Mouse (Mus musculus): ENCODE data around the gene Tars2. TPM values are rescaled to one million over a fixed set of nuclear protein-coding genes. Genes with fewer than 3 reads are reported as not detected.

Tars2 gene
- polyA plus RNA-seq, 1 experiment, result 1.7 TPM

DNA sequence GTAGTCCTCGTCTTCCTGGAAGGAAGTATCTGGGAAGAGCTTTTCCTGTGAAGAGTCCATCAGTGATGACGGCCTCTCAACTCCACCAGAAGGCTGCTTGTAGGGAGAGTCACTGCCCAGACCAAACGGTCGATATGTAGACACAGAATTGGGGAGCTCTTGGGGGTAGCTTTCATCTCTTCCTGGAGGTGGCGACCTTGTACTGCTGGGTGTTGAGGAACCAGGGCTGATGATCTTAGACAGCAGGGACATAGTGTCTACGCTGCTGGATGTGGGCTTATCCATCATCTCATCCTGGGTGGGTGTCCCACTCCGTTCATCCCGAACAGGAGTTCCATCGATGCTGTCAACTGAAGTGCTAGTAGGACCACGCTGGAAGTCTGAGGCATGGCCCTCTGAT is 5.5 kb upstream of the Tars2 start:
- Histone ChIP-seq H3K4me1 (ENCODE audit: control insufficient read depth) (no peaks in the 10 kb centered on the region; the same call in 1 of the 2 replicates), H3K27me3 (ENCODE audit: control insufficient read depth) (no peaks in the 10 kb centered on the region), H3K36me3 (ENCODE audit: control insufficient read depth) (peaks cover 66% of the 10 kb centered on the region), H3K9me3 (ENCODE audit: control insufficient read depth, low read length) (no peaks in the 10 kb centered on the region), H3K4me3 (replicated peaks) (no peak overlapping the region)
- TF ChIP-seq GATA1 (IDR thresholded peaks at IDR 0.05; ENCODE audit: low read length) (no peak), TAL1 (IDR thresholded peaks at IDR 0.05; ENCODE audit: low read length) (no peak)

GRCm38 (mm10) chr3:95763811-95764210 is 3.8 kb upstream of the Tars2 start:
- no peak overlapping the region for H3K4me3 ChIP-seq (replicated peaks)
- H3K27me3 ChIP-seq (ENCODE audit: control insufficient read depth), result no peaks in the 10 kb centered on the region
- no peaks in the 10 kb centered on the region for H3K9me3 ChIP-seq (ENCODE audit: control insufficient read depth, low read length)
- no peak for TF ChIP-seq TAL1 (IDR thresholded peaks at IDR 0.05; ENCODE audit: low read length)
- no peak for TF ChIP-seq GATA1 (IDR thresholded peaks at IDR 0.05; ENCODE audit: low read length)
- H3K36me3 ChIP-seq (ENCODE audit: control insufficient read depth), result peaks cover 51% of the 10 kb centered on the region
- no peaks in the 10 kb centered on the region; the same call in 1 of the 2 replicates for H3K4me1 ChIP-seq (ENCODE audit: control insufficient read depth)

DNA sequence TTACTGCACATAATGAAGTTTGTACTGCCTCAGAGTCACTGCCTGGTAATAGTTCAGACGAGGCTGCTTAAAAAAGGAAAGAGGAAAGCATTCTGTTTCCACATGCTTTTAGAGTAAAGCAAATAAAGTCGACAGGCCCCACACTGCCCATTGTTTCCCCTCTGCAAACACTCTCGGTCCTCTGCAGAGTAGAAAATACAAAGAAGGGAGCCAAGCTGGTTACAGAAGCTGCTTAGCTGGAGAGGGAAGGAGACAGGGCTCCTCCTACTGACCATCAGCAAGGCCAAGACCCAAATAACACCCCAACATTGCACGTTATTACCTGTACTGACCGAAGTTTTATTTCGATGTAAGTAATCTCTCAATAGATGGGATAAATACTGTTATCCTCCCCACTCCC is 3.0 kb upstream of the Tars2 start:
- no peak for TF ChIP-seq TAL1 (IDR thresholded peaks at IDR 0.05; ENCODE audit: low read length)
- TF ChIP-seq GATA1 (IDR thresholded peaks at IDR 0.05; ENCODE audit: low read length), result no peak
- Histone ChIP-seq H3K36me3 (ENCODE audit: control insufficient read depth) (peaks cover 44% of the 10 kb centered on the region), H3K27me3 (ENCODE audit: control insufficient read depth) (no peaks in the 10 kb centered on the region), H3K4me3 (replicated peaks) (no peak overlapping the region), H3K4me1 (ENCODE audit: control insufficient read depth) (no peaks in the 10 kb centered on the region; the same call in 1 of the 2 replicates), H3K9me3 (ENCODE audit: control insufficient read depth, low read length) (no peaks in the 10 kb centered on the region)

DNA sequence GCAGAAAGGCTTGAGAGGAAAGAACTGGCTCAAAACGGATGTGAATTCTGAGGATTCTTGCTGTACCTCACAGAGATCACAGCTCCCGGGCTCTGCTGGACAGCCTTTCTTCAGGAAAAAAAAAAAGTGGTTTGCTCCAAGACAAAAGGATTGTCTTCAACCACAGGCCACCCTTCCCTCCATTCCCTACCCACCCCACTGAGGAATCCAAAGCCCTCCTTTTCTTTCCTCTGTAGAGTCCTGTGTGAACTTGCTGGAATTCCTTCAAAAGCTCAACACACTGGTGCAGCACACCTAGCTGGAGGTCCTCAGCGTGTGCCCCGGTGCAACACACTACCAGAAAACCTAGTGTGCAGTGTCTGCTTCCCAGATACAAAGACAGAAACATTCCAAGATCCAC is 1.8 kb upstream of the Tars2 start:
- Histone ChIP-seq H3K4me3 (replicated peaks) (no peak overlapping the region), H3K9me3 (ENCODE audit: control insufficient read depth, low read length) (no peaks in the 10 kb centered on the region), H3K27me3 (ENCODE audit: control insufficient read depth) (peaks cover under 1% of the 10 kb centered on the region), H3K36me3 (ENCODE audit: control insufficient read depth) (peaks cover 37% of the 10 kb centered on the region), H3K4me1 (ENCODE audit: control insufficient read depth) (no peaks in the 10 kb centered on the region; the same call in 1 of the 2 replicates)
- TF ChIP-seq GATA1 (IDR thresholded peaks at IDR 0.05; ENCODE audit: low read length), result no peak
- no peak for TF ChIP-seq TAL1 (IDR thresholded peaks at IDR 0.05; ENCODE audit: low read length)

DNA sequence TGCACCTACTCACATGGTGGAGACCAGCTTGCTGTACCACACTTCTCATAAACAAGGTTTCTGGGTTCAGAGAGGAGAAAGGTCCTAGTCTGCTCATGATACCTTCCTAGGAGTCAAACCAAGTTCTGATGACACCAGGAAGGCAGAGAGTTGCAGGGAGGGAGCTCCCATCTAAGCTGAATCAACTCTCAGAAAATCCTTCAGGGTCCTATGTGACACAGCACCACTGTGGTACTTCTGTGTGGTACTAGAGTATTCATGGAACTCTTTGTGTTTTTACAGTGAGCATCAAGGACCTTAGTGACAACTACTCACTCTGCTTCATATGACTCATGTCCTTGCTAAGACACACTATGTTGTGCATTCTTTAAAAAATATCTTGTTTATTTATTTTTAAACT is 650 bp upstream of the Tars2 start:
- H3K9me3 ChIP-seq (ENCODE audit: control insufficient read depth, low read length), result no peaks in the 10 kb centered on the region
- H3K27me3 ChIP-seq (ENCODE audit: control insufficient read depth), result peaks cover 3% of the 10 kb centered on the region
- no peak for TF ChIP-seq GATA1 (IDR thresholded peaks at IDR 0.05; ENCODE audit: low read length)
- TF ChIP-seq TAL1 (IDR thresholded peaks at IDR 0.05; ENCODE audit: low read length), result no peak
- H3K36me3 ChIP-seq (ENCODE audit: control insufficient read depth), result peaks cover 26% of the 10 kb centered on the region
- H3K4me3 ChIP-seq (replicated peaks), result no peak overlapping the region
- H3K4me1 ChIP-seq (ENCODE audit: control insufficient read depth), result peaks cover under 1% of the 10 kb centered on the region

DNA sequence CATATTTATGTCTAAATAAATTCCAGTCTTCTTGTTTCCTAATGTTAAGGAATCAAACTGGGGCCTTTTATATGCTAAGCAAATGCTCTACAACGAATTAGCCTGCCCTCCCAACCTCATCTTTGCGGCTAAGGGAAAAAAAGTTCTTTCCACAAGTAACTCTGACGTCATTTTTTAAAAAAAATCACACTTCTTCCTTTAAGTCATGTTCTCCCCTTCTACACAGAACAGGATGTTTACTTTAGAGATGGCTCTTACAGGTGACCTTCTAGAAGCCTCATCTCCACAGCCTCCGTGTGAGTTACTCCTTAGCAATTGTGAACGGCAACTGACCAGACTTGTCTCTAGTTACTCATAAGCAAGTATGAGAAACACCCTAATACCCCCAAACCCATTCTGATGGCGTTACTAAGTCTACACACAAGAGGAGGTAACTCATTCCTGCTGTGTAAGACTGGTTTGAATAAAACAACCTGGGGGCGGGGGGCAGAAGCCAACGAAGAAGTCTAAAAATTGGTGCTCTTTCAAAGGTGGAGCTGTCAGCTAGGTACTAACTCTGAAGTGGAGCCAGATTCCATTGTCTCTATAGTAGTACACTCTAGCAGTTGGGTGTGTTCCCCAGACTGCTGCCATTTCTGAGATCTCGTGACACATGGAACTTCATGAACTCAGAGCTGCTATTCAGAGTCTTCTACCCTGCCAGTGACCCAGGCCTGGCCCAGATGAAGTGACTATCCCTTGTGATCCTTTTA is 1.4 kb downstream of the Tars2 start:
- H3K4me1 ChIP-seq (ENCODE audit: control insufficient read depth), result peaks cover 19% of the 10 kb centered on the region
- TF ChIP-seq TAL1 (IDR thresholded peaks at IDR 0.05; ENCODE audit: low read length) (no peak), GATA1 (IDR thresholded peaks at IDR 0.05; ENCODE audit: low read length) (no peak)
- H3K27me3 ChIP-seq (ENCODE audit: control insufficient read depth), result peaks cover 3% of the 10 kb centered on the region
- no peaks in the 10 kb centered on the region for H3K9me3 ChIP-seq (ENCODE audit: control insufficient read depth, low read length)
- H3K4me3 ChIP-seq (replicated peaks), result no peak overlapping the region
- peaks cover 6% of the 10 kb centered on the region for H3K36me3 ChIP-seq (ENCODE audit: control insufficient read depth)

DNA sequence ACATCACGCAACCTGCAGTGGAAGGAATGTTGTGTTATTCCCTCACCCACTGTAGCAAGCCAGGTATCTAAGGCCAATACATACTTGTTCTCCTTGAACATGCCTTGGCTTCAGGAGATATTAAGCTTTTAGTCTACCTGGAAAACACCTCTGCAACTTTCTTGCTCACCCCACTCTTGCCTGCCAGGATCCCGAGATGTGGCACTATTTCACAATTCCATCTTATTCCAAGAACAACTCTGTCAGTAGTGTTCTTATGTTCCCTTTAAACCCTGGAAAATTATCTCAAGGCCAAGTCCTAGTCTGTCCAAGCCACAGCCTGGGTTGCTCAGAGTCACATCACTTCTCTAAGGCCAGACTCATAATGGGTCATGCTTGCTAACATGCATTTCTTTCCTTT is 3.2 kb downstream of the Tars2 start:
- no peak for TF ChIP-seq TAL1 (IDR thresholded peaks at IDR 0.05; ENCODE audit: low read length)
- no peak for TF ChIP-seq GATA1 (IDR thresholded peaks at IDR 0.05; ENCODE audit: low read length)
- Histone ChIP-seq H3K4me3 (replicated peaks) (no peak overlapping the region), H3K27me3 (ENCODE audit: control insufficient read depth) (peaks cover 3% of the 10 kb centered on the region), H3K9me3 (ENCODE audit: control insufficient read depth, low read length) (no peaks in the 10 kb centered on the region), H3K36me3 (ENCODE audit: control insufficient read depth) (peaks cover 12% of the 10 kb centered on the region), H3K4me1 (ENCODE audit: control insufficient read depth) (peaks cover 26% of the 10 kb centered on the region)

DNA sequence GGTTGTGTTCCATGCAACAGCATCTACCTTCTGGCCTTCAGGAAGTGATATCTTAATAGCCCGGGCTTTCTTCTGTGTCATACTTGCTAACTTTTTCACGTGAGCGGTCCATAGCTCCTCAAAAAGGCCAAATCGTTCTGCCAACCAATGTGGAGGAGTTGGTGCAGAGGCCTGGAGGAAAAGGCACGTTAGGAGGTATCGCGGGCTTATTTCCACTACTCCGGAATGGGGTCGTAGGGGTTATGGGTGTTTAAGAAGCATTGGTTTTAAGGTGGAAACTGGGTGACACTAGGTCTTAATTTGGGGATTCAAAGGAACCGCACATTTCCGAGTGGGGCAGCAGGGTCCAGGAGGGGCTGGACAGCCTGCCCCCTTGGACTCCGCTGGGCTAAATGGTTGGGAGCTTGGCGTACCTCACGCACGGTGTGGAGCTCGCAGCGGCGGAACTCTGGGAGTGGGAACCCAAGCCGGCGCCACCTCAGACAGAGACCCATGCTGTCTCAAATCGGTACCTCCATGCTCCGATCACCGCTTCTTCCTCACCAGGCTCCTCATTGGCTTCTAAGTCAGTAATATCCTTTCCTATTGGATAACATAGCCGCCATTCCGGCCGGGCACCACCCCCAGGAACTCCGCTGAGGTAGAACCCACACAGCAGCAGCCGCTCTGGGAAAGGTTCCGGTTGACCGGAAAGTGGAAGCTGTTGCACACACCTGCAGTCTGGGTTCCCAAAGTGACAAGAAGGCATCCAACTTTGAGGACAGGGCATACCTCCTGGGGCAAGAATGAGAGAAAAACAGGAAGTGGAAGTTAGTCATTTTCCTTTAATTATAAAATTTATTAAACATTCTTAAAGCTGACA is 5.4 kb downstream of the Tars2 start:
- TF ChIP-seq TAL1 (IDR thresholded peaks at IDR 0.05; ENCODE audit: low read length) (no peak), GATA1 (IDR thresholded peaks at IDR 0.05; ENCODE audit: low read length) (no peak)
- Histone ChIP-seq H3K27me3 (ENCODE audit: control insufficient read depth) (peaks cover 3% of the 10 kb centered on the region), H3K9me3 (ENCODE audit: control insufficient read depth, low read length) (no peaks in the 10 kb centered on the region), H3K4me1 (ENCODE audit: control insufficient read depth) (peaks cover 26% of the 10 kb centered on the region), H3K36me3 (ENCODE audit: control insufficient read depth) (peaks cover 34% of the 10 kb centered on the region), H3K4me3 (replicated peaks) (peak overlapping the region; percentile 88)

DNA sequence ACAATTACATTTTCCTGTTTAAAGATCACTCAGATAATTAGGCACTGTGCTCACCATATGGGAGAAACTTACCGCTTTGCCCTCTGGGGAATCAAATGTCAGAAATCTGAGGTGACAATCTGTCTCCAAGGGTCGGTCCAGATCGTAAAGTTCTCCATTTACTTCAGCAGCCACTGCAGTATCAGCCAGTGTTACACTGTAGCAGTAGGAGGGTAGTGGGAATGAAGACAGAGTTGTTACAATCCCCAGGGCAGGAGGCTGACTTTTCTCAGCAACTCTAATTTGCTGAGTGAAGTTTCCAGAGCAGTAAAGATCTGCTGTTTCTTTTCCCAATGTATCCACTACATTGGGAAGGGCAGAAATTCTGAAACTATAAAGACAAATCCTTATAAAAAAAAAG is 7.1 kb downstream of the Tars2 start:
- Histone ChIP-seq H3K4me1 (ENCODE audit: control insufficient read depth) (peaks cover 26% of the 10 kb centered on the region), H3K36me3 (ENCODE audit: control insufficient read depth) (peaks cover 51% of the 10 kb centered on the region), H3K9me3 (ENCODE audit: control insufficient read depth, low read length) (no peaks in the 10 kb centered on the region), H3K27me3 (ENCODE audit: control insufficient read depth) (peaks cover 3% of the 10 kb centered on the region), H3K4me3 (replicated peaks) (no peak overlapping the region)
- no peak for TF ChIP-seq TAL1 (IDR thresholded peaks at IDR 0.05; ENCODE audit: low read length)
- no peak for TF ChIP-seq GATA1 (IDR thresholded peaks at IDR 0.05; ENCODE audit: low read length)

Measured in erythroblast, embryonic 14.5 days (primary cell).